Mouse (Mus musculus) MEL (cell line): ENCODE measurements around the gene Gadd45gip1. TPM values are rescaled to one million over a fixed set of nuclear protein-coding genes. Genes with fewer than 3 reads are reported as not detected.

Experiments
- DNase-seq: peaks from one replicate; pipeline ENCODE4 v3.0.0; 2011; ENCODE audit warnings: low read depth, low spot score
- H3K27ac ChIP-seq: 2 replicates; pipeline ENCODE4 v1.5.1; 2012; ENCODE audit warnings: low read depth, mild to moderate bottlenecking, control low read depth, low read length, moderate library complexity; ENCODE audit not compliant: control insufficient read depth
- H3K27me3 ChIP-seq, 2 experiments: fragments of 150-350 bp in 1 of 2; sonication (generic) in 1 of 2; 2 replicates each; pipeline ENCODE4 v1.6.1; 2012; ENCODE audit warnings: low read length in 2 of 2, mild to moderate bottlenecking in 2 of 2, improper control_type of control experiment in 1 of 2, moderate library complexity in 1 of 2; ENCODE audit not compliant: insufficient read depth in 2 of 2, control insufficient read depth in 1 of 2
- H3K36me3 ChIP-seq, 2 experiments: 2 replicates each; pipeline ENCODE4 v1.6.1; 2012 to 2014; ENCODE audit warnings: low read length in 2 of 2, improper control_type of control experiment in 1 of 2, inconsistent platforms in 1 of 2, mild to moderate bottlenecking in 1 of 2; ENCODE audit not compliant: insufficient read depth in 2 of 2, control insufficient read depth in 1 of 2
- H3K4me1 ChIP-seq, 2 experiments: fragments of 150-350 bp in 1 of 2; sonication (generic) in 1 of 2; 2 replicates each; pipeline ENCODE4 v1.6.1; 2012; ENCODE audit warnings: low read length in 2 of 2, improper control_type of control experiment in 1 of 2, mild to moderate bottlenecking in 1 of 2; ENCODE audit not compliant: insufficient read depth in 2 of 2, control insufficient read depth in 1 of 2
- H3K4me3 ChIP-seq, 2 experiments: fragments of 150-350 bp in 1 of 2; sonication (generic) in 1 of 2; 2 replicates each; pipeline ENCODE4 v1.5.1; 2012; ENCODE audit warnings: low read depth in 2 of 2, low read length in 2 of 2, mild to moderate bottlenecking in 2 of 2, moderate library complexity in 2 of 2, control low read depth in 1 of 2, improper control_type of control experiment in 1 of 2; ENCODE audit not compliant: control insufficient read depth in 1 of 2, insufficient read depth in 1 of 2
- H3K79me2 ChIP-seq: 2 replicates; pipeline ENCODE4 v1.6.1; 2012; ENCODE audit warnings: mild to moderate bottlenecking, low read length, moderate library complexity; ENCODE audit not compliant: control insufficient read depth, poor library complexity, insufficient read depth
- H3K9ac ChIP-seq: 2 replicates; pipeline ENCODE4 v1.6.1; 2012; ENCODE audit warnings: low read depth, mild to moderate bottlenecking, control low read depth, low read length, moderate library complexity; ENCODE audit not compliant: control insufficient read depth, poor library complexity, severe bottlenecking
- H3K9me3 ChIP-seq: fragments of 150-350 bp; sonication (generic); replicated peaks from 2 replicates; pipeline ENCODE4 v1.6.1; 2012; ENCODE audit warnings: mild to moderate bottlenecking, low read length, improper control_type of control experiment, moderate library complexity; ENCODE audit not compliant: insufficient read depth
- CHD1 ChIP-seq: IDR thresholded peaks from 2 replicates; pipeline ENCODE4 v1.6.1; 2012; ENCODE audit warnings: low read depth, mild to moderate bottlenecking, inconsistent platforms, low read length, improper control_type of control experiment
- CHD2 ChIP-seq: IDR thresholded peaks from 2 replicates; pipeline ENCODE4 v1.6.1; 2011; ENCODE audit warnings: low read length, improper control_type of control experiment
- CTCF ChIP-seq, 3 experiments: IDR thresholded peaks in 2 of 3; conservative IDR thresholded peaks in 1 of 3; 2 replicates each; pipeline ENCODE4 v1.5.1; 2011 to 2012; ENCODE audit warnings: low read length in 3 of 3, low read depth in 2 of 3, mild to moderate bottlenecking in 2 of 3, improper control_type of control experiment in 1 of 3, inconsistent platforms in 1 of 3, mixed read lengths in 1 of 3, moderate library complexity in 1 of 3; ENCODE audit not compliant: control insufficient read depth in 1 of 3, insufficient read depth in 1 of 3, poor library complexity in 1 of 3, severe bottlenecking in 1 of 3
- ELF1 ChIP-seq: IDR thresholded peaks from 2 replicates; pipeline ENCODE4 v1.6.1; 2014; ENCODE audit warnings: low read depth, mild to moderate bottlenecking, inconsistent platforms, low read length, improper control_type of control experiment, moderate library complexity
- ETS1 ChIP-seq: IDR thresholded peaks from 2 replicates; pipeline ENCODE4 v1.6.1; 2012; ENCODE audit warnings: low read depth, mild to moderate bottlenecking, inconsistent platforms, low read length, improper control_type of control experiment, moderate library complexity
- MAZ ChIP-seq: IDR thresholded peaks from 2 replicates; pipeline ENCODE4 v1.6.1; 2012; ENCODE audit warnings: low read depth, mild to moderate bottlenecking, inconsistent platforms, low read length, improper control_type of control experiment
- MEF2A ChIP-seq: IDR thresholded peaks from 2 replicates; pipeline ENCODE4 v1.6.1; 2014; ENCODE audit warnings: low read depth, mild to moderate bottlenecking, inconsistent platforms, low read length, improper control_type of control experiment; ENCODE audit not compliant: poor library complexity, insufficient replicate concordance, severe bottlenecking; ENCODE audit errors: extremely low read depth
- MXI1 ChIP-seq: IDR thresholded peaks from 2 replicates; pipeline ENCODE4 v1.6.1; 2011; ENCODE audit warnings: mild to moderate bottlenecking, low read depth, low read length, improper control_type of control experiment
- NELFE ChIP-seq: IDR thresholded peaks from 2 replicates; pipeline ENCODE4 v1.6.1; 2011; ENCODE audit warnings: low read depth, low read length, improper control_type of control experiment
- POLR2AphosphoS2 ChIP-seq: IDR thresholded peaks from 2 replicates; pipeline ENCODE4 v1.6.1; 2011; ENCODE audit warnings: low read length, improper control_type of control experiment
- POLR2AphosphoS5 ChIP-seq: IDR thresholded peaks from 2 replicates; pipeline ENCODE4 v1.6.1; 2012; ENCODE audit warnings: low read depth, borderline replicate concordance, mild to moderate bottlenecking, inconsistent platforms, low read length, moderate library complexity, mixed read lengths
- RAD21 ChIP-seq: IDR thresholded peaks from 2 replicates; pipeline ENCODE4 v1.6.1; 2011; ENCODE audit warnings: mild to moderate bottlenecking, low read depth, low read length, improper control_type of control experiment
- RCOR1 ChIP-seq: IDR thresholded peaks from 2 replicates; pipeline ENCODE4 v1.6.1; 2012; ENCODE audit warnings: low read depth, mild to moderate bottlenecking, inconsistent platforms, low read length, improper control_type of control experiment
- SIN3A ChIP-seq: IDR thresholded peaks from 2 replicates; pipeline ENCODE4 v1.6.1; 2012; ENCODE audit warnings: low read length, improper control_type of control experiment, inconsistent platforms
- SMC3 ChIP-seq: IDR thresholded peaks from 2 replicates; pipeline ENCODE4 v1.6.1; 2011; ENCODE audit warnings: low read depth, low read length, improper control_type of control experiment
- TCF12 ChIP-seq: IDR thresholded peaks from 2 replicates; pipeline ENCODE4 v1.6.1; 2014; ENCODE audit warnings: low read depth, mild to moderate bottlenecking, inconsistent platforms, low read length, improper control_type of control experiment, moderate library complexity
- USF1 ChIP-seq: IDR thresholded peaks from 2 replicates; pipeline ENCODE4 v1.6.1; 2014; ENCODE audit warnings: low read depth, mild to moderate bottlenecking, inconsistent platforms, low read length, improper control_type of control experiment, moderate library complexity
- ZC3H11A ChIP-seq: IDR thresholded peaks from 2 replicates; pipeline ENCODE4 v1.6.1; 2012; ENCODE audit warnings: low read depth, mild to moderate bottlenecking, inconsistent platforms, low read length, improper control_type of control experiment
- ZMIZ1 ChIP-seq: IDR thresholded peaks from 2 replicates; pipeline ENCODE4 v1.6.1; 2012; ENCODE audit warnings: low read depth, mild to moderate bottlenecking, inconsistent platforms, low read length, improper control_type of control experiment, moderate library complexity
- polyA plus RNA-seq, 2 experiments: library from polyadenylated mRNA; stranded (reverse) in 1 of 2; unstranded in 1 of 2; fragments of >175 nt in 1 of 2; fragments of >200 nt in 1 of 2; gene quantifications; 2 replicates each; pipeline versions ENCODE4 v1.2.1 to v1.2.4; 2012; ENCODE audit warnings: low replicate concordance in 2 of 2, low read depth in 1 of 2; ENCODE audit not compliant: insufficient read length in 2 of 2, insufficient read depth in 1 of 2, missing spikeins in 1 of 2
- total RNA-seq: library from RNA; depleted of rRNA; stranded (reverse); fragments of 300-350 nt; gene quantifications from 2 replicates; pipeline ENCODE4 v1.2.3, GENCODE M21; 2012

Gadd45gip1 gene
- total and polyA plus RNA-seq, 3 experiments: 51.8 to 62.9 TPM; not detected in 1

DNA sequence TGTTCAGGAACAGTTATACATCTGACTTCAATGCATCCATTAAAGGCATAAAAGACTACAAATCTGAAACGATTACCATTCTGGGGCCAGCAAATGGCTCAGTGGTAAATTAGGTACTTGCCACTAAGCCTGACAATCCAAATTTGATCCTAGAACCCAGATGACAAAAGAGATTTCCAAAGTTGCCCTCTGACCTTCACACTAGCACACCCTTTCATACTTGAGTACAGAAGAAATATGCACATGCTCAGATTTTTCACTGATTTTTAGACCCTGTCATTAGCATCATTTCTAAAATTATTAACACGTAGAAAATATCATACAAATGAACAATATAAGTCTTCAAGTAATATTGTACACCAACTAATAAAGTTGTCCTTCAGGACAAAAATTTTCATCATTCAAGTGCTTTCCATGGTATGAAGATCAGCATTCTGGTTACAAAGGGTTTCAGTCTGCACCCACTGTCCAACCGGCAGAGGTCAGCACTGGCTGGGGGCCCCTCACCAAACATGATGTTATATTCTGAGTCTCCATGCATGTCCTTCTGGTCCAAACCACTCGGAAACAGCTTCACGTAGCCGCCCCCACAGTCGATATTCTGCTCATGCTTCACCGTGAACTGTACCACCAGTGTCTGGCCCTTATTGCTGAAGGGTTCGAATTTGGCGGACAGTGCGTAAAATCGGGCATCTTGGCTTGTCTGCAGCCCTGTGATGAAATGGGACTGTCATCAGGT is 14.2 kb downstream of the Gadd45gip1 start:
- Histone ChIP-seq H3K27me3 (no peaks in the 10 kb centered on the region), H3K9ac (peak overlapping the region; percentile 92), H3K4me3 (peak overlapping the region; percentile 76 to 85), H3K9me3 (no peaks in the 10 kb centered on the region), H3K36me3 (peaks cover 13 to 31% of the 10 kb centered on the region in 2 experiments), H3K27ac (peak overlapping the region; percentile 73), H3K4me1 (peaks cover 7 to 18% of the 10 kb centered on the region in 2 experiments; a peak in 3 of 4 replicates), H3K79me2 (peaks cover 31% of the 10 kb centered on the region)
- DNase-seq: peak; percentile 52
- TF ChIP-seq RAD21 (no peak), ELF1 (no peak), CTCF (IDR thresholded peaks at IDR 0.05 in 2 of 3, conservative IDR thresholded peaks at IDR 0.05 in 1 of 3; ENCODE audit: control insufficient read depth in 1 of 3, insufficient read depth in 1 of 3, low read depth in 2 of 3, low read length in 3 of 3, poor library complexity in 1 of 3, severe bottlenecking in 1 of 3) (peak in 2 of 3 experiments; percentile 18 to 50; a peak in 4 of 6 replicates), RCOR1 (no peak), USF1 (no peak), SIN3A (peak; percentile 18; the same call in 1 of the 2 replicates), NELFE (no peak), CHD1 (peak; percentile 97), POLR2AphosphoS2 (no peak), ETS1 (no peak), CHD2 (no peak), MXI1 (no peak), MAZ (no peak), ZC3H11A (no peak), ZMIZ1 (no peak), TCF12 (no peak)

DNA sequence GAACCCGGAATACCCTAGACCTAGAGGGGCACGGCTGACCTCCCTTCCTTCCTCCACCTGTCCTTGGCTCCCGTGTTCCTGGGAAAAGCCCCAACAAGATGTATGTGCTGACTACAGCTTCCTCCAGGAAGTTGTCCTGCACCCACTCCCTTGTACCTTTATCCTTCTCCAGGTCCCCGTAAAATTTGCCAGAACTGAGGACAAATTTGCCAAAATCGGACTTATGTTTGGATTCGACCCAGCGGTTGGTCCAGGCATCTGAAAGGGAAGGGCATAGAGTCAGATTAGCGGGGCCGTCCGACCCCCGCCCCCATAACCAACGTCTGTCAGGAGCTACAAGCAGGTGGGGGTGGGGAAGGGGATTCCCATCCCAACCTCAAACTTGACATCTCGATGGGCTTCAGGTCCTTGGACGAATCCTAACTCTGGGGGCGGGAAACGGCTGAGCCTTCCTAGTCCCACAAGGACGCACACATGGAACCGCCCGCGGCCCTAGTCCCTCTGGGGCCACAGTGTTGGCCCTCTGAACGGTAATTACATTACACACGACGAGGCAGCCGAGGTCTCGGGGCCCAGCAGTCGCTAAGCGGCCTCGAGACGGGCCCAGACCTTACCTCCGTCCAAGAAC is 14.9 kb downstream of the Gadd45gip1 start:
- H3K4me3 ChIP-seq: peak overlapping the region; percentile 76 to 85
- peak overlapping the region; percentile 73 for H3K27ac ChIP-seq
- TF ChIP-seq POLR2AphosphoS2 (no peak), MEF2A (no peak), SMC3 (no peak), POLR2AphosphoS5 (peak; percentile 37; the same call in 1 of the 2 replicates), USF1 (no peak), CHD1 (peak; percentile 93)
- H3K36me3 ChIP-seq: peaks cover 13 to 31% of the 10 kb centered on the region in 2 experiments
- peaks cover 31% of the 10 kb centered on the region for H3K79me2 ChIP-seq
- no peaks in the 10 kb centered on the region for H3K9me3 ChIP-seq
- peaks cover 7 to 18% of the 10 kb centered on the region in 2 experiments; a peak in 3 of 4 replicates for H3K4me1 ChIP-seq
- H3K27me3 ChIP-seq: no peaks in the 10 kb centered on the region
- no peak for DNase-seq
- peak overlapping the region; percentile 92 for H3K9ac ChIP-seq
